Mouse (Mus musculus) midbrain, embryonic 14.5 days (tissue): ENCODE measurements around the gene Tfap2a. TPM values are rescaled to one million over a fixed set of nuclear protein-coding genes. Genes with fewer than 3 reads are reported as not detected.
A peak's percentile ranks its signal among the peaks of the same experiment; 100 is the strongest.

ENCODE experiments used
- ATAC-seq: fragments of 200-750 bp; cut with Nextera tagmentation; 2 replicates; pipeline ENCODE4 v1.8.0; 2017; ENCODE audit warnings: moderate number of reproducible peaks, moderate library complexity; ENCODE audit not compliant: low FRiP score, low TSS enrichment
- DNase-seq: peaks from one replicate; pipeline ENCODE4 v3.0.0-alpha.2; 2015
- H3K27ac ChIP-seq: fragments of 300-500 bp; sonication (generic); replicated peaks from 2 replicates; pipeline ENCODE4 v1.5.1; 2014; ENCODE audit warnings: mild to moderate bottlenecking, low read depth, low read length, moderate library complexity
- H3K27me3 ChIP-seq: fragments of 300-500 bp; sonication (generic); 2 replicates; pipeline ENCODE4 v1.6.1; 2014; ENCODE audit warnings: low read length, control low read depth, mixed read lengths; ENCODE audit not compliant: control insufficient read depth, insufficient read depth
- H3K36me3 ChIP-seq: fragments of 300-500 bp; sonication (generic); 2 replicates; pipeline ENCODE4 v1.6.1; 2014; ENCODE audit warnings: low read length, control low read depth; ENCODE audit not compliant: control insufficient read depth, insufficient read depth
- H3K4me1 ChIP-seq: fragments of 300-500 bp; sonication (generic); 2 replicates; pipeline ENCODE4 v1.6.1; 2014; ENCODE audit warnings: mild to moderate bottlenecking, antibody characterized with exemption, low read length, control low read depth; ENCODE audit not compliant: control insufficient read depth, insufficient read depth
- H3K4me2 ChIP-seq: fragments of 300-500 bp; sonication (generic); 2 replicates; pipeline ENCODE4 v1.6.1; 2014; ENCODE audit warnings: mild to moderate bottlenecking, low read length, moderate library complexity
- H3K4me3 ChIP-seq: fragments of 300-500 bp; sonication (generic); replicated peaks from 2 replicates; pipeline ENCODE4 v1.5.1; 2014; ENCODE audit warnings: low read depth, low read length
- H3K9ac ChIP-seq: fragments of 300-500 bp; sonication (generic); replicated peaks from 2 replicates; pipeline ENCODE4 v1.6.1; 2014; ENCODE audit warnings: mild to moderate bottlenecking, low read length, moderate library complexity
- H3K9me3 ChIP-seq: fragments of 300-500 bp; sonication (generic); 2 replicates; pipeline ENCODE4 v1.6.1; 2016; ENCODE audit warnings: low read length, control low read depth, mixed read lengths; ENCODE audit not compliant: control insufficient read depth
- WGBS: fragments of 180-500 bp; shearing (Covaris S2); extraction: QIAGEN DNeasy Blood & Tissue Kit; methylation state at CpG from one replicate; pipeline ENCODE4 v1.1.7; 2014; 5-methylcytosine and 5-hydroxymethylcytosine counted together
- polyA plus RNA-seq: library from polyadenylated mRNA; unstranded; fragments of >200 nt; fragmentation: Nextera tagmentation; extraction: Ambion mirVana; gene quantifications from 2 replicates; pipeline ENCODE4 v1.2.1, GENCODE M21; 2014

The Tfap2a gene
- polyA plus RNA-seq, 1 experiment from 2014 or later = 11.8 TPM

DNA sequence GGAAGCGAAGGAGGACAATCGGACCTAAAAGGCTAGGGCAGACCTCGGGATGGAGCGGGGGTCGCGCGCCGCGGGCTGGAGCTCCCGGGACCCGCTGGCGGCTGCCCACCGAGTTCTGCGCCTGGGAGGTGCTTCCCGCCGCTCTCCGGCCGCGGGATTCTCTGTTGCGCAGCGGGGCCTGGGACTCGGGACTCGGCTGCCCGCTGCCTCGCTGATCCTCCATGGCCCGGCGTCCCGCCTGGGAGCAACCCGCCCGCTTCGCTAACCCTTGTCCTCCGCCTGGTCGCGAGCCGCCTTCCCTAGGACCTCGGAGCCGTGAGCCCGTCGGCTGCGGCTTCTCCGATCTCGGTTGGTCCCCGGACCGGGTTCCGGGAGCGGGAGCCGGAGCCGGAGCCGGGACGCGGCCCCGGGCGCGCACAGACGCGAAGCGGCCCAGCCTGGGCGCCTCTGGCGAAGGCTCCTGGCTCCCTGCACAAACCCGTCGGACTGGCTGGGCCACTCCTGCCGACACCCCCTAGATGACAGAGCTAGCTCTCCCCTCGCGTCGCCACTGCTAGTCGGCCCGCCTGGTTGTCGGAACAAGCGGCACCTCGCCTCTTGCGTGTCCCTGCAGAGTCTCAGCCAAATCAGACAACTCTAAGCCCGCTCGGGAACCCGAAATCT is 6.9 kb downstream of the Tfap2a start:
- Histone ChIP-seq H3K4me2 (peak overlapping the region; percentile 53), H3K4me3 (peak overlapping the region; percentile 42), H3K27me3 (peaks cover 74% of the 10 kb centered on the region), H3K4me1 (0 out of 2 replicates have a peak, but pooled peaks cover 2% of the 10 kb centered on the region), H3K36me3 (no peaks in the 10 kb centered on the region), H3K27ac (peak overlapping the region; percentile 89), H3K9me3 (no peaks in the 10 kb centered on the region), H3K9ac (peak overlapping the region; percentile 60)
- WGBS = under 1% methylated on average over 71 of the region's 74 CpGs
- DNase-seq (peak; percentile 68), ATAC-seq (peak; percentile 57)

- Histone ChIP-seq H3K27me3 (peaks cover 73% of the 10 kb centered on the region), H3K9ac (peak overlapping the region; percentile 60; the same call in 1 of the 2 replicates), H3K4me2 (peak overlapping the region; percentile 53), H3K36me3 (no peaks in the 10 kb centered on the region), H3K4me3 (peak overlapping the region; percentile 42), H3K27ac (peak overlapping the region; percentile 89), H3K4me1 (0 out of 2 replicates have a peak, but pooled peaks cover 2% of the 10 kb centered on the region), H3K9me3 (no peaks in the 10 kb centered on the region)
- ATAC-seq (peak; percentile 76), DNase-seq (peak; percentile 87)
- WGBS = under 1% methylated on average over 41 of the region's 41 CpGs
Observed at GRCm38 (mm10) chr13:40730651-40731178, 7.5 kb downstream of the Tfap2a start.

GRCm38 (mm10) chr13:40729592-40730431 is 8.4 kb downstream of the Tfap2a start:
- no peaks in the 10 kb centered on the region for H3K36me3 ChIP-seq
- 0 out of 2 replicates have a peak, but pooled peaks cover 2% of the 10 kb centered on the region for H3K4me1 ChIP-seq
- H3K9ac ChIP-seq = peak overlapping the region; percentile 69
- peaks cover 73% of the 10 kb centered on the region for H3K27me3 ChIP-seq
- H3K9me3 ChIP-seq = no peaks in the 10 kb centered on the region
- peak overlapping the region; percentile 42 for H3K4me3 ChIP-seq
- DNase-seq (peak; percentile 62), ATAC-seq (no peak)
- H3K27ac ChIP-seq = peak overlapping the region; percentile 89
- WGBS = under 1% methylated on average over 52 of the region's 52 CpGs
- peak overlapping the region; percentile 53 for H3K4me2 ChIP-seq

GRCm38 (mm10) chr13:40729037-40729436 is 9.1 kb downstream of the Tfap2a start:
- Histone ChIP-seq H3K9me3 (no peaks in the 10 kb centered on the region), H3K27ac (peak overlapping the region; percentile 89), H3K9ac (peak overlapping the region; percentile 69), H3K4me1 (0 out of 2 replicates have a peak, but pooled peaks cover 2% of the 10 kb centered on the region), H3K36me3 (no peaks in the 10 kb centered on the region), H3K4me2 (peak overlapping the region; percentile 53), H3K27me3 (peaks cover 71% of the 10 kb centered on the region), H3K4me3 (peak overlapping the region; percentile 42)
- under 1% methylated on average over 13 of the region's 13 CpGs for WGBS
- ATAC-seq = no peak
- DNase-seq = peak; percentile 52

DNA sequence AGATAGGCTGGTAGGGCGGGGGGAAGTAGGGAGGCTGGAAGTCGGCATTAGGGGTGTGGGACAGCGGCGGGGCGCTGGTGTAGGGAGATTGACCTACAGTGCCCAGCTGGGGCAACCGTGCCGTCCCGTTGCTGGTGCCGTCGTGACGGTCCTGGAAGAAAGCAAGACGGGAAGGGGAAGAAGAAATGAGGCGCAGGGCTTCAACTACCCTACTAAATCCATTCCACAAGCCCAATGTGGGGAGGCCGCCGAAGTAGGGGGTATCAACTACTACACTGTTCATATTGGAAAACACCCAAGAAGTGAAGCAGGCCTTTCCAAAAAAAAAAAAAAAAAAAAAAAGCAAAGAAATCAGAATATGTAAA is 9.6 kb downstream of the Tfap2a start:
- no peak for DNase-seq

GRCm38 (mm10) chr13:40727731-40728625 is 10.2 kb downstream of the Tfap2a start:
- Histone ChIP-seq H3K4me3 (peak overlapping the region; percentile 42), H3K4me1 (peaks cover 4% of the 10 kb centered on the region; the same call in 1 of the 2 replicates), H3K4me2 (peak overlapping the region; percentile 53), H3K9ac (peak overlapping the region; percentile 69), H3K9me3 (no peaks in the 10 kb centered on the region), H3K36me3 (no peaks in the 10 kb centered on the region), H3K27ac (peak overlapping the region; percentile 89), H3K27me3 (peaks cover 71% of the 10 kb centered on the region)
- peak; percentile 53 for DNase-seq
- 1% methylated on average over 42 of the region's 42 CpGs for WGBS
- no peak for ATAC-seq

More for the DNA sequence above, 9.6 kb downstream of the Tfap2a start:
- 0 out of 2 replicates have a peak, but pooled peaks cover 2% of the 10 kb centered on the region for H3K4me1 ChIP-seq
- H3K36me3 ChIP-seq = no peaks in the 10 kb centered on the region
- H3K27me3 ChIP-seq = peaks cover 71% of the 10 kb centered on the region
- peak overlapping the region; percentile 69 for H3K9ac ChIP-seq
- H3K27ac ChIP-seq = peak overlapping the region; percentile 89
- H3K4me3 ChIP-seq = peak overlapping the region; percentile 42
- H3K9me3 ChIP-seq = no peaks in the 10 kb centered on the region
- peak overlapping the region; percentile 53 for H3K4me2 ChIP-seq
- ATAC-seq = no peak
- WGBS = 1% methylated on average over 15 of the region's 15 CpGs

- 6% methylated on average over 7 of the region's 7 CpGs for WGBS
Observed at GRCm38 (mm10) chr13:40725924-40726323, 12.3 kb downstream of the Tfap2a start.

GRCm38 (mm10) chr13:40723598-40723920 is 14.6 kb downstream of the Tfap2a start:
- no peak for ATAC-seq
- Histone ChIP-seq H3K9me3 (no peaks in the 10 kb centered on the region), H3K4me1 (peaks cover 4% of the 10 kb centered on the region; the same call in 1 of the 2 replicates), H3K36me3 (no peaks in the 10 kb centered on the region), H3K9ac (peak overlapping the region; percentile 54), H3K4me3 (peak overlapping the region; percentile 52), H3K4me2 (peak overlapping the region; percentile 72), H3K27ac (peak overlapping the region; percentile 81), H3K27me3 (peaks cover 89% of the 10 kb centered on the region)
- DNase-seq = no peak
- 3% methylated on average over 5 of the region's 5 CpGs for WGBS

More at GRCm38 (mm10) chr13:40725924-40726323, 12.3 kb downstream of the Tfap2a start:
- Histone ChIP-seq H3K36me3 (no peaks in the 10 kb centered on the region), H3K4me1 (peaks cover 4% of the 10 kb centered on the region; the same call in 1 of the 2 replicates), H3K9ac (no peak overlapping the region; the same call in 1 of the 2 replicates), H3K4me3 (peak overlapping the region; percentile 24), H3K9me3 (no peaks in the 10 kb centered on the region), H3K27ac (peak overlapping the region; percentile 42; the same call in 1 of the 2 replicates), H3K4me2 (peak overlapping the region; percentile 72), H3K27me3 (peaks cover 71% of the 10 kb centered on the region)
- ATAC-seq (no peak), DNase-seq (peak; percentile 44)
